Mouse (Mus musculus) forebrain, embryonic 15.5 days (tissue): ENCODE results near the gene Btbd35f12. TPM values are rescaled to one million over a fixed set of nuclear protein-coding genes. Genes with fewer than 3 reads are reported as not detected.
"Not testable (repeated sequence)": the region's sequence is repeated elsewhere in the genome, so short reads cannot be mapped to it uniquely, and the experiment has no call there.

ENCODE experiments used
- ATAC-seq: fragments of 200-750 bp; cut with Nextera tagmentation; replicated peaks from 2 replicates; pipeline ENCODE4 v1.8.0; 2017; ENCODE audit warnings: mild to moderate bottlenecking, moderate TSS enrichment, moderate library complexity
- H3K27ac ChIP-seq: fragments of 300-500 bp; sonication (generic); replicated peaks from 2 replicates; pipeline ENCODE4 v1.5.1; 2015; ENCODE audit warnings: mild to moderate bottlenecking, inconsistent platforms
- H3K27me3 ChIP-seq: fragments of 300-500 bp; sonication (generic); 2 replicates; pipeline ENCODE4 v1.6.1; 2015; ENCODE audit warnings: inconsistent platforms
- H3K36me3 ChIP-seq: fragments of 300-500 bp; sonication (generic); 2 replicates; pipeline ENCODE4 v1.6.1; 2015; ENCODE audit warnings: mild to moderate bottlenecking, inconsistent platforms
- H3K4me1 ChIP-seq: fragments of 300-500 bp; sonication (generic); 2 replicates; pipeline ENCODE4 v1.6.1; 2015; ENCODE audit warnings: inconsistent platforms
- H3K4me2 ChIP-seq: fragments of 300-500 bp; sonication (generic); replicated peaks from 2 replicates; pipeline ENCODE4 v1.6.1; 2015; ENCODE audit warnings: mild to moderate bottlenecking, inconsistent platforms
- H3K4me3 ChIP-seq: fragments of 300-500 bp; sonication (generic); 2 replicates; pipeline ENCODE4 v1.5.1; 2015; ENCODE audit warnings: mild to moderate bottlenecking, inconsistent platforms
- H3K9ac ChIP-seq: fragments of 300-500 bp; sonication (generic); replicated peaks from 2 replicates; pipeline ENCODE4 v1.6.1; 2015; ENCODE audit warnings: mild to moderate bottlenecking, inconsistent platforms
- H3K9me3 ChIP-seq: fragments of 300-500 bp; sonication (generic); 2 replicates; pipeline ENCODE4 v1.6.1; 2016; ENCODE audit warnings: inconsistent platforms
- WGBS: fragments of 180-500 bp; shearing (Covaris S2); methylation state at CpG from one replicate; pipeline ENCODE4 v1.1.7; 2015; ENCODE audit warnings: mixed read lengths; 5-methylcytosine and 5-hydroxymethylcytosine counted together
- polyA plus RNA-seq: library from polyadenylated mRNA; unstranded; fragments of >200 nt; fragmentation: Nextera tagmentation; extraction: Ambion mirVana; gene quantifications from 2 replicates; pipeline ENCODE4 v1.2.1, GENCODE M21; 2015

The Btbd35f12 gene
- not detected in 2 replicates for polyA plus RNA-seq

DNA sequence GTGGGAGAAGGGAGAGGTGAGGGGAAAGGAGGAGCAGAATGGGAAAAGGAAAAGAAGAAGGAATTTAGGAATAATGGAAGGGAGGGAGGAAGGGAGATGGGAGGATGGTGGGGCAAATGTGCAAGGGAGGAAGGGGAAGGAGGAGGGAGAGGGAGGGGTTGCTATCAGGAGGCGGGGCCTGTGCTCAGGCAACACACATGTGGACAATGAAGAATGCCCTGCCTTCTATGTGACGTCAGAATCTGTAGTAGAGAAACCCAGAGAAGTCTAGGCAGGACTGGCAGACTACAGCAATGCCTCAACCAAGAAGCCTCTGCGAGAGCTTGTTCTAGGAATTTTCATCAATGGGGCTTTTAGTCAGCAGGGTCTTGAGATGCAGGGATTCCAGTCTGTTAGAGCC, at the start of gene Btbd35f12:
Btbd35f12 (plus strand) TSS at position 301 of the 400 bp plus-strand sequence.
- no CpG with 5 or more reads among the region's 3 CpGs for WGBS
- not testable (repeated sequence) for H3K36me3 ChIP-seq, H3K4me3 ChIP-seq, H3K27ac ChIP-seq, H3K9me3 ChIP-seq, H3K4me1 ChIP-seq, H3K4me2 ChIP-seq, H3K27me3 ChIP-seq, ATAC-seq, H3K9ac ChIP-seq

DNA sequence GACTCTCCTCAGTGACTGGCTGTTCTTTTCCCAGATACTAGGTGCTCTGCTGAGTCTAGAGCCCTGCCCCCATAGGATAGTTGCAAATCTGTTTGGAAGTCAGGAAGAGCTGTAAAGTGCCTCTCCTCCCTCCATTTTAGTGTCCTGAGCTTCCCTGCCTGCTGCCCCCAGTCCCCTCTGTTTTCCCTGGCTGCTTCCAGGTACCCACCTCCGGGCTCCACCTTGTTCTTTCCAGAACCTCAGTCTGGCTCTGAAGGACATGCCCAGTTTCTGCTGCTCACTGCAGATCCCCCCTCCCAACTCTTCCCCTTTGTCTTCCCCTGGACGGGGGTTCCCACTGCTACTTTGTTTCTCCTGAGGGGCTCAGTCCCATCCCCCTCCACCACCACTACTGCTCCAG, 40.1 kb downstream of the Btbd35f12 start:
- not testable (repeated sequence) for ATAC-seq, H3K9me3 ChIP-seq, H3K4me1 ChIP-seq, H3K4me3 ChIP-seq, H3K9ac ChIP-seq, H3K27me3 ChIP-seq, H3K27ac ChIP-seq, H3K4me2 ChIP-seq, H3K36me3 ChIP-seq
- 78% methylated on average over 2 of the region's 2 CpGs for WGBS

Other genes with a start within 250 kb of the Btbd35f12 start
- gene Spin2-ps6, start 78.5 kb upstream of the Btbd35f12 start, polyA plus RNA-seq: not detected in 2 replicates